Mouse (Mus musculus) C3H10T1/2 (cell line): Measurements from ENCODE around the gene Olfr1505. TPM values are rescaled to one million over a fixed set of nuclear protein-coding genes. Genes with fewer than 3 reads are reported as not detected.

Experiments
- polyA plus RNA-seq, 2 experiments: library from polyadenylated mRNA; unstranded; fragments of >200 nt; fragmentation: generic; extraction: Trizol; gene quantifications; one replicate each; pipeline ENCODE4 v1.2.1; 2012; ENCODE audit warnings: missing spikeins in 2 of 2

Olfr1505 gene
- polyA plus RNA-seq: not detected

GRCm38 (mm10) chr19:13913230-13913629 lies at the start of gene Olfr1505:
TSS of gene Olfr1505 (plus strand) at chr19:13913530.

GRCm38 (mm10) chr19:13897828-13898227 lies 15.5 kb upstream of the Olfr1505 start, which contains the start of gene Olfr1504:
TSS of gene Olfr1504 (minus strand) at chr19:13897928.

Other genes with a start within 250 kb of the Olfr1505 start
- gene Olfr1491, start 216.3 kb upstream of the Olfr1505 start, polyA plus RNA-seq: not detected
- gene Olfr1493-ps1, start 190.3 kb upstream of the Olfr1505 start, polyA plus RNA-seq: not detected
- not detected for gene Olfr1494, start 173.8 kb upstream of the Olfr1505 start, polyA plus RNA-seq
- not detected for gene Olfr1495, start 148.9 kb upstream of the Olfr1505 start, polyA plus RNA-seq
- not detected for gene Olfr1496, start 135.7 kb upstream of the Olfr1505 start, polyA plus RNA-seq
- gene Olfr1497, start 115.3 kb upstream of the Olfr1505 start, polyA plus RNA-seq: not detected
- not detected for gene Olfr1499, start 94.1 kb upstream of the Olfr1505 start, polyA plus RNA-seq
- gene Olfr1500, start 83.0 kb upstream of the Olfr1505 start, polyA plus RNA-seq: not detected
- gene Olfr1501, start 62.8 kb upstream of the Olfr1505 start, polyA plus RNA-seq: not detected
- not detected for gene Olfr1502, start 51.7 kb upstream of the Olfr1505 start, polyA plus RNA-seq
- not detected for gene Olfr1504, start 15.6 kb upstream of the Olfr1505 start, polyA plus RNA-seq